Mouse (Mus musculus) brain, adult 2 months (tissue): ENCODE results near the gene Atp9a.

Experiments used
- DNase-seq: peaks from one replicate; pipeline ENCODE4 v3.0.0; 2011; ENCODE audit warnings: low read depth, low spot score

Atp9a gene

DNA sequence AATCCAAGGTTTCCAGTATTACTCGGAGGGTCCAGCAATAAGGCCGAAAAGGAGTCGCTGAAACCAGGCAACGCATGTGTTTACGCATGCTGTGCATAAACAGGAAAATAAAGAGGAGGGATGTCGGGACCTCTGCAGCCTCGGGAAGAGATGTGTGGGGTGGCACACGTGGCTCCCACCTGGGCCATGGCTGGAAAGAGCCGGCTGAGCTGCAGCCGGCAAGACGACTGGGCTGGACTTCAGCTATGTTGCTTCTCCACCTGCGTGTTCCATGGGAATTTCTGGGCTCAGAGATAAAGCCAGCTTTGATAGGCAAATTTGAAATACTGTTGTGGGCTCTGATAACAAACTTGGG is 139.8 kb downstream of the Atp9a start:
- no peak for DNase-seq

DNA sequence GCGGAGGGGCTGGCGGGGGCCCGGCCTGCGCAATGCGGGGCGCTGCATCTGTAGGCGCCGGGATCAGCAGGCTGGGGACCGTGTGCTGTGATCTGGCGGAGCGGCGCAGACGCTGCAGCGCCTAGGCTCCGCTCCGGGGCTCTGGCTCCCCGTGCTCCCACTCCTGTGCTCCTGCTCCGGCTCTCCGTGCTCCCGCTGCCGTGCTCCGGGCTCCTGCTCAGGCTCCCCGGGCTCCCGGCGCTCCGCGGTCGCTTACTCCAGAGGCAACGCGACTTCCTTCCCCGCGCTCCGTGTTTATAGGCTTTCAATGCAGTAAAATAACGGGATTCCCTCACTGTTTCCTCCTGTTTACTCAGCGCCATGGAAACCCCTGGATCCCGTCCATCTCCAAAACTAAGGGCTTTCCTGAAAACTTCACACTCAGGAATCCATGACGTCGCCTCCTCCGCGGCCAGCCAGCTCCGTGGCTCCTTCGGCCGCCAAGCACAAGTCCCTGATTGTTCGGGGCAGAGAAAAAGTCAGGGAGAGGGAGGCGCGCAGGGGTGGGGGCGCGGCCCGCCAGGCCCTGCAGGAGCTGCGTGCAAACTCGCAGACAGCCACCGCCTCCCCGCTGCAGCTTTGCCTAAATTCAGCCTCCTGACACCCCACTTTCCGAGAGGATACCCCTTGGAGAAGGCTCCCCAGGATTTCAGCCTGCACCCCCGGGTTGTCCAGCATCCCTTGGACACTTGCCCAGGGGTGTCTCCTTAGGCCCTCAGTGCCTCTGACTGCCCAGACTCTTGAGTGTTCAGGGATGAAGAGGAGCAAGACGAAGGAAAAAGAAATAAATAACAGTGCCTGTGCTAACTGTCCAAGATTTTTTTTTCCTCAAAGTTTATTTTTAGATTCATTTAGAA is 140.5 kb downstream of the Atp9a start, which contains the start of gene Nfatc2:
Gene Nfatc2, minus strand, starts transcription at position 167 of the 896 bp plus-strand sequence.
- DNase-seq, result peak; percentile 85

DNA sequence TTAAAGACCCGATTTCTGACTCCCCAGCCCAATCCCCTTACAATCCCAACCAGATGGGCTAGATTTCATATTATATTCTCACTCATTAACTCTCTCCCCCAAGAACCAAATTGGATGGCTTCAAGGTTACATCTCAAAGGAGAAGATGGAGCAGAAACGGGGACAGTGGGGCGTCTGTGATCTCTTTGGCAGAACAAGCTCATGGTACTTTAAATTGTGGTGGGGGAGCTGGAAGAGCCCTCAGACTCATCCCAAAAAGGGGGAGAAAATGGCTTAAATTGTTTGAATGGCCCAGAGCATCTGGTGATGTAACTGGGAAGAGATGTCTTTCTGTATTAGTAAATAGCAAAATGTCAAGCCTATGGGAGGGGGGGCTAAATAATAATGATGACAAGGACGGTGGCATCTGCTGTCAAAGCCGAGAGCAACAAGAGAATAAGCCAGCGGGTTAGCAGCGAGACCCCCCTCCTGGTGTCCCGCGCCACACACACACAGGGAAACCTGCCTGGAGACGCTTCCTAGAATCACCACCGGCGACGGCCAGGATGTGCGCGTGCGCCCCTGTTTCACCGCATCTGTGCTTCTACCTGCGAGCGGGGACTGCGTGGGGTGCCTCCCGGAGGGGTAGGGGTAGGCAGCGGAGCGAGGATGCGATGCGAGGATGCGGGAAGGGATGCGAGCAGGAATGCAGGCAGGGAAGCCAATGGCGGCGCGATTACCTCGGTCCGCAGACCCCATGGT is 141.3 kb downstream of the Atp9a start:
- peak; percentile 74 for DNase-seq

DNA sequence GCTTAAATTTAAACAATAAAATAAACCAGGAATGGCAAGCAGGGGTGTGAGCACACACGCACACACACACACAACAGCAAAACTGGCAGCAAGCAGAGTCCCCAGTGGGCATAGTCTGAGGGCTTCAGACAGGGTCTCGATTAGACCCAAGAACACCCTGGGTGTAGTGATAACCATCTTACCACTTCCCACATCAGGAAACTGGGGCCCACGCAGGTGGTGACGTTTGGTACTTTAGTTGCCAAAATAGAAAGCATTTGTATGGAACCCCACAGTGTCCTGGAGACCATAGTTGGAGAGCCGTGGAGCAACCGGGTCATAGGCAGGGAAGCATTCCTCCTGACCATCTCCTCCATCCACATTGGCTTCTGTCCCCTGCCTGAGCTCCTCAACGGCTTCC is 146.5 kb downstream of the Atp9a start:
- no peak for DNase-seq

DNA sequence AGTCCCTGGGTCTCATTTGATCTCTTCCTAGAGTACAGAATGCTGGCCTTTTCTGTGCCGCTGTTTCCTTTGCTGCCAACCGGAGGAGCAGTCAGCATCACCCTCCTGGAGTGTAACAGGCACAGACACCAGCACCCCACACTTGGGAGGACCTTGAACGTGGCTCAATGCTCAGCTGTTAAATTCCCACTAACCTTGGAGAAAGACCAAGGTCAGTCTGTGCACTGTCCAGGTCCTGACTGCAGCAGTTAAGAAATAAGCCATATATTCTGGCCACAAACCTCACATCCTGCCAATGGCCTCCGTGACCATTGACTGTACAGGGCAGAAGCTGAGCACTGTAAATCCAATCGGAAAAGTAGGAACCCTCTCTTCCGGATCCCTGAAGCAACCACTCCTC is 148.5 kb downstream of the Atp9a start:
- no peak for DNase-seq

DNA sequence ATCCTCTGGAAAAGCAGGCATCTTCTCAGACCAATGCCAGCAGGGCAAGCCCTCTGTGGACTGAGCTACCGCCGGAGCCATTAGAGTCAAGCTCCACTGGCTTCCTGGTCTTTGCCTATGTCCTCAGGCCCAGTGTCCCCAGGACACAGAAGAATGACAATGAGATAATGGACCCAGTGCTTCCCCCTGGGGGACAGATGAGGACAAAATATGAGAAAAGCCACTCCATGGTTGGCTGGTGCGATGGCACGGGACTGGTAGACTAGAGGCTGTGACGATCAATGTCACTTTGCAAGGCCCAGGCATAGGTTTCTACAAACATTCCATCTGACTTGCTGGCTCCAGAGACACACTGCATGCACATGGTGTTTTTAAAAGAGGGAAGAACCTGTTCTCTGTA is 149.2 kb downstream of the Atp9a start:
- DNase-seq, result no peak

DNA sequence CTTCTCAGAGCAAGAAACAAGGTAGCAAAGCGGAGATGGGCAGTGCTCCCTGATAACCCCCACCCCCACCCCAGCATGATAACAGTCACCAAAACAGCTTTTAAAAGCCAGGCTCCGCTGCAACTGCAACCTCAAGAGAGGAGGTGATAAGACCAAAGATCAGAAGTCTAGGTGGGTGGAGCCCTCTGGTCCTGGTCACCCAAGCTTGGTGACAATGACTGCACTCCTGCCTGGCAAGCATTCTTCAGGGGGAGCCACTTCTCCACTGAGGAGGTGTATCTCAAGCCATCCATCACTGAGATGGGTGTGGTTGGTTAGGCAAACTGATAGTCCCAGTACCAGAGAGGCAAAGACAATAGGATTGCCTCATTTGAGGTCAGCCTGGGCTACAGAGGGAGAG is 151.1 kb downstream of the Atp9a start:
- no peak for DNase-seq

DNA sequence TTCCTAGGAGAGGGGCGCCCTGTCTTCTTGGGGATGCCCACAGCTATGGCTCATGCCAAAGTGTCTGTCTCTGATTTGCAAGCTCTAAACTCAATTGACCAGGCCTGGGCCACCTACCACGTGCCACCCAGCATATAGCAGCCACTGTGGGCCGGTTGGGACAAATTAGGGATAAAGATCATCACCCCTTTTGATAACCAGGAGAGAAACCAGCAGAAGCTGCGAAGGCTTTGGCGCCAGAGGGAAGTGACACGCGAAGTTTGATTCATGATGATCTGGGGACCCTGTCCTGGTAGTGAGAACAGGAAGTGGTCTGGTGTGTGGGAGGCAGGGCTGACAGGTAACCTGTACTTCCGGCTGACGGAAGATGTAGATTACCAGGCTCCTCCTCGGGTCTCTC is 151.7 kb downstream of the Atp9a start:
- no peak for DNase-seq

DNA sequence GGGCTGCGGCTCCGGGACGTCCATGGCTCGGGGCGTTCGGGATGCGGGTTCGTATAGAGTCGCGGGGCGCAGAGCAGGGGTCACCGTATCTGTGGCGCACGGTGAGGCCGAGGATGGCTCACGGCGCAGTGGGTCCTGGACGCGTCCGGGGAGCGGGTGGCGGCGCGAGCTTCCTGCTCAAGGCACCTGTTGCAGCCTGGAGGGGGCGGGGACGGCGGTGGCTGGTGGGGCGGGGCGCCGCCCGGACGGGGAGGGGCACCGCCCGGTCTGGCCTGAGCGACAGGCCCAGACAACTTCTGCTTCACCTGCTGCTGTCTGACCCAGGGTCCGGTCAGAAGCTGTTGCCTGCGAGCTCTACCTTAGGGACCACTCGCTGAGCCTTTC is 152.0 kb downstream of the Atp9a start:
- DNase-seq, result no peak

DNA sequence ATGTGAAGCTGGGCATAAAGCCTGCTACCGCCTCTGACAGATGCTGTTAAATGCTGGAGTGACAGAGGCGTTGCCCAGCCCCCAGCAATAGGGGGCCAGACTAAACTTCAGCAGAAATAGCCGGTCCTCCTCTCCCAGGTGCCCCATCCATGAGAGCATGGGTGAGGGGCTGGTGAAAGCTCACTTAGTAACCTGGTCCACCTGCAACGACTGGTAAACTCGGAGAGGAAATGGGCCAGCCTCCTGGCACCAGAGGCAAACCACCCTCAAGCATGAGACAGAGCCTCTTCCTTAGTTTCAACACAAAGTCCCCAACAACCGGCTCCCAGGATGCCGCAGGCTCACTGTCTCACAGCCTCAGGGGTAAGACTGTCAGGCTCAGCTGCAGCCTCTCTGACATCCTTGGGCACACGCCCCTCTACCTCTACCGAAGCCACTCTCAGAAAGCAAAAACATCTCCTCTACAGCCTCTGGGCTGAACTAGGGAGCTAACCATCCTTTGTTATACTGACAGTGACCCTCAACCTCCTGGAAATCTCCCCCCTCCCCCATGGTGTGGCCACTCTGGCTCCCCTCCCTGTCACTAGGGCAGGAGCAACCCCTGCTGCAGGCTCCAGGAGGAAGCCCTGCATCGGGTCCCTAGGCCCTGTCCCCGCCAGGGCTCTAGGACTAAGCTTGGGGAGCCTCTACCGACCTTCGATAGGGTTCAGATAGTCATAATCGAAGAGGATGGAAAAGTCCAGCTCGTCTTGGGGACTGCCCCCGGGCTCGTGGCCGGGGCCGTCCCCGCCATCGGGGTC is 152.6 kb downstream of the Atp9a start:
- peak; percentile 24 for DNase-seq

DNA sequence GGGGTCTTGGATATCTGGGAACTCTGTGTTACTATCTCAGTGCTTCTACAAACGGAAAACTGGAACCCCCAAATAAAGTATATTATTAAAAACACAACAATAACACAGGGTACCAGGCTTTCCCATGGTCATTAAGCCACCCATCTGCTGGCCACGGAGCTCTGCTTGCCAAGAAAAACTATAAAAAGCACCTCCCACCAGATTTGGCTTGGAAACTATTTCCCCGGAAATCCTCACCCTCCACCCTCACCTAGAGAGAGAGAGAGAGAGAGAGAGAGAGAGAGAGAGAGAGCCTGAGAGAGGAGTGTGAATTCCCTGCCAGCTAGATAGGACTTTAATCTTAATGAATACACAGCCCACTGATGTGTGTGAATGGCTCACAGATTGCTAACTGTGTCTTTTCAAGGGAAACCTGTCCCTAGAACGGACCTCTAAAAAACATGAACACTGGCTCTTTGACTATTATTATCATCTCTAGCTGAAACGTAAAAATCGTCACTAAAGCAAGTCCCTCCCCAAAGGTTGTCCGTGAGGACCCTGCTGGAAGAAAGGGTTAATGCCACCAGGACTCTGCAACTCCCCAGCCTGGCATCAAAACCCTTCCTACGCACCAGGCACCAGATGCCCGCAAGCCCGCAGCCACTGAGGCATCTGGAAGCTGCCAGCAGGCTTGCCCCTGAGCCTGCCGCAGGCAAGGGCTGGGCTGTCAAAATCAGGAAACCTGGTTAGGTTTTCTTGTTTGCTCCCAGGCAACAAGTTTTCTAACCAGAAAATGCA is 153.4 kb downstream of the Atp9a start:
- peak; percentile 74 for DNase-seq

DNA sequence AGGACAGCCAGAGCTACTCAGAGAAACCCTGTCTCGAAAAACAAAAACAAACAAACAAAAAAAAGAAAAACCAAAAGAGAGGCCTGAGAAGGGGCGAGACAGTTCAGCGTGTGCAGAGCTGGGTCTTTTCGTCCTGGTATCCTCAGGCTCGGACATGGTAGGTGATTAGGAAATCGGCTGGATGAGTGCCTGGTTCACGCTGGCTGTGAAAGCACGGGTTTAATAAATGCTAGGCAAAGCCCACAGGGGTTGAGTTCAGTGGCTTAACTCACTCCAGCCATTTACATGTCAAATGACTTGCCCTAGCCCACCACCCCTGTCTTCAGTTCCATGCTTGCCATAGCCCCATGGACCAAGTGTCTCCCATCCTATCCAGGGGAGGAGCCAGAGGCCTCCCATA is 155.1 kb downstream of the Atp9a start:
- DNase-seq, result no peak

DNA sequence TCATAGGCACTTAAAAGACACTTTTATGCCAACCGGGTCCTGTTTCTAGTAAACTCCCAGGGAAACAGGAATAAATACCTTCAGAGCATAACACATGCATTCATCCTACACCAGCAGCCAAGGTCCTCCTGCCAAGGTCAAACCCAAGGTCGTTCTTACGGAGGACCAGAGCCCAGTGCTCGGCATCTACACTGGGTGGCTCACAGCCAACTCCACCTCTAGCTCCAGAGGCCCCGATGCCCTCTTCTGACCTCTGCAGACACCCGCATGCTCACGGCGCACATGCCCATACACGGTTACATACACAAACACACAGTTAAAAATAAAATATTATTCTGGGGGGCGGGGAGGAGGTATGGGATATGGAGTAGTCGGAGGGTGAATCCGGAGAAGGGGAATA is 155.7 kb downstream of the Atp9a start:
- DNase-seq, result no peak

DNA sequence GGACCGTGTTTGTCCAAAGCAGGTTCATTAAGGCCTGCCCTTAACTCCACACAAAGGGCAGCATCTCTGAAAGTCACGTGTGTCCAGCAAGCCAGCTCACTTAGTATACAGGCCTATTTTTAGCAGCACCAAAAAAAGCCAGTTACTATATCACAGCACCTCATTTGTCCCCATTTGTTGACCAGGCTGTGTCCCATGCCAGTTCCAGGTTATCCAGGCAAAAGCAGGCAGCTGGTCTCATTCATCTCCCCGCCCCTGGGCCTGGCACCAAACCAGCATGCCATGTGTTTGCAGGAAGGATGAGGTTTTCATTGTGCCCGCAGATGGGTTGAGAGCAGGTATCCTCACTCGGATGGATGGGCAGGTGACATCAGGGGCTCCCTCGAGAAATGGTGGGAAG is 157.4 kb downstream of the Atp9a start:
- DNase-seq, result peak; percentile 96
